Comparison of ENCODE assay signal across 13 mouse cellular contexts in the genomic region with DNA sequence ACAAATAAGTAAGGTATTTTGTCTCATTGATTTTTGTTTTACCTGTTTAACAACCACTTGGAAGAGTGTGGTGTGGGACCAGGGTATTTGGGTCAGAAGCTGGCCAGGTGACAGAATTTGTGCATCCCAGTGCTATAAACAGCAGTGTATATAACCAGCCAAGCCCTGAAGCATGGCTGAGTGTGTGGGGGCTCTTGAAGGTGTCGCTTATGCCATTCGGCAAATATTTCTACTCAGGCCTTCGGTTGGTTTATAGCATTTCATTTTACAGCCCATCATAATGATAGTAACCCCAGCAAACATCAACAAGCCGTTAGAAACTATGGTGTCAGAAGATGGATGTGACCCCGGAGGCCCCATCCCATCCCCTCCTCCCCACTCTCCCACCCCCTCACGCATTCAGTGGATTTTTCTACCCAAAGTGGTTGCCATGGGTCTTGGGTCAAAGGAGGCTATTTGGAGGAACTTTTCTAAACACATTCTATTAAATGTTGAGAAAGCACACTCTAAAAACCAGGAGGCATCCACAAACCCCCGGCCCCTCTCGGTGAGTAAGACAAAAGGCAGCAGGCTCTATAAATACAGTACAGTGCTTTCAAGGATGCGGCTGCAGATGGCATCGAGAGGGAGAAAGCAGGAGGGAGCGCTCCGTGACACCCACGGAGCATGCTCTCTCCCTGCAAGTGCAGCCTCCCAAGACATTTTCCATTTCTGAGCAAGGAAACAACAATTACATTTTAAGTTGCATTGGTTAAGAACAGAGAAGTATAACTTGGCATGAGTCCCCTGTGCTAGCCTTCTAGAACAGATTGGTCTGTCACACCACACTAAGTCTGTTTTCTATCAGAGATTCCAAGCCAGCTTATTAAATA.
DNase-seq lines count a peak whose midpoint lies in the region; ATAC-seq lines count a peak whose summit lies in the region.
"Had no signal": no experiment of that assay in that cellular context is flagged by ENCODE, and none has a peak within 500 bp of the region (broad histone marks: within the 10 kb centered on the region; RNA-seq: fewer than 3 reads in every experiment).

No protein-coding gene starts in this region.

- peaks cover 14% of the 10 kb centered on the region; the same call in 1 of the 2 replicates for H3K27me3 ChIP-seq in heart, embryonic 13.5 days (replicated peaks)
- H3K27me3 ChIP-seq: forebrain, embryonic 15.5 days; hindbrain, embryonic 15.5 days had no signal

- H3K4me3 ChIP-seq in heart, embryonic 13.5 days, result no peak overlapping the region
- H3K4me3 ChIP-seq: forebrain, embryonic 15.5 days; hindbrain, embryonic 15.5 days; myocyte had no signal

- H3K4me2 ChIP-seq in heart, embryonic 13.5 days, result no peak overlapping the region
- H3K4me2 ChIP-seq: forebrain, embryonic 15.5 days; hindbrain, embryonic 15.5 days had no signal

- no peaks in the 10 kb centered on the region for H3K36me3 ChIP-seq in heart, embryonic 13.5 days
- H3K36me3 ChIP-seq: forebrain, embryonic 15.5 days; hindbrain, embryonic 15.5 days had no signal

- DNase-seq in heart, adult 8-10 months (ENCODE audit: low spot score), result no peak
- peak; percentile 83 for DNase-seq in brain, adult 2 months (ENCODE audit: low read depth, low spot score)
- DNase-seq in layer of hippocampus, adult 9-11 months, result peak; percentile 57
- DNase-seq in lung, postnatal 25 days (ENCODE audit: low spot score), result peak; percentile 31
- no peak for DNase-seq in cerebellum, postnatal 25 days
- DNase-seq in spleen, postnatal 14 days (ENCODE audit: low spot score in 2 of 2), result no peak
- DNase-seq in T-cell, adult 2 months (ENCODE audit: low spot score), result no peak
- DNase-seq: cerebellum, adult 11 months; retina, postnatal 1 day had no signal

- H3K9me3 ChIP-seq in heart, embryonic 13.5 days, result no peaks in the 10 kb centered on the region
- H3K9me3 ChIP-seq: forebrain, embryonic 15.5 days; hindbrain, embryonic 15.5 days had no signal

- 0 out of 2 replicates have a peak overlapping the region, but pooled peaks have one; percentile 36 for H3K27ac ChIP-seq in heart, embryonic 13.5 days (replicated peaks)
- H3K27ac ChIP-seq: forebrain, embryonic 15.5 days; hindbrain, embryonic 15.5 days had no signal

- H3K9ac ChIP-seq in heart, embryonic 13.5 days, result no peak overlapping the region
- H3K9ac ChIP-seq: forebrain, embryonic 15.5 days; hindbrain, embryonic 15.5 days had no signal

- 61% methylated on average over 13 of the region's 13 CpGs for WGBS in heart, embryonic 13.5 days

- no peak for ATAC-seq in heart, embryonic 13.5 days (ENCODE audit: extremely low read depth, insufficient number of reproducible peaks, low FRiP score, low TSS enrichment)
- ATAC-seq: forebrain, embryonic 15.5 days had no signal

- peaks cover 28% of the 10 kb centered on the region for H3K4me1 ChIP-seq in heart, embryonic 13.5 days

Comparison
In these comparisons a context has a peak if more than half of its experiments do, and no peak if none do; other contexts are left out.
1. DNase-seq: peak in brain, adult 2 months (single experiment), layer of hippocampus, adult 9-11 months (single experiment) and lung, postnatal 25 days (single experiment); none in heart, adult 8-10 months (single experiment), cerebellum, postnatal 25 days (0 of 2), spleen, postnatal 14 days (0 of 2) and T-cell, adult 2 months (single experiment).